Mouse (Mus musculus) cerebellum, adult 2 months (tissue): ENCODE data around the gene Gm10553.
"Not testable (repeated sequence)": the region's sequence is repeated elsewhere in the genome, so short reads cannot be mapped to it uniquely, and the experiment has no call there.

Source experiments
- CTCF ChIP-seq: fragments of 200-500 bp; IDR thresholded peaks from 2 replicates; pipeline ENCODE4 v1.5.1; 2011; ENCODE audit warnings: low read depth, mild to moderate bottlenecking, control low read depth, low read length, moderate library complexity, borderline replicate concordance; ENCODE audit not compliant: insufficient read depth
- POLR2A ChIP-seq: fragments of 200-500 bp; IDR thresholded peaks from 2 replicates; pipeline ENCODE4 v1.6.1; 2011; ENCODE audit warnings: low read length, control low read depth, borderline replicate concordance; ENCODE audit not compliant: insufficient read depth

GRCm38 (mm10) chr1:85114078-85114477 is 14.1 kb downstream of the Gm10553 start:
- not testable (repeated sequence) for TF ChIP-seq CTCF, POLR2A
